Mouse (Mus musculus): Measurements from ENCODE around the gene Mrps21.
A peak's percentile ranks its signal among the peaks of the same experiment; 100 is the strongest.

Mrps21 gene

GRCm38 (mm10) chr3:95842503-95843214, 28.7 kb downstream of the Mrps21 start:
- DNase-seq = no peak

GRCm38 (mm10) chr3:95839250-95839649, 32.1 kb downstream of the Mrps21 start:
- DNase-seq = no peak

GRCm38 (mm10) chr3:95829053-95829452, 42.3 kb downstream of the Mrps21 start:
- no peak for DNase-seq

GRCm38 (mm10) chr3:95826275-95826674, 45.0 kb downstream of the Mrps21 start:
- no peak for DNase-seq

- no peak for DNase-seq
Observed at GRCm38 (mm10) chr3:95820046-95821010, 51.0 kb downstream of the Mrps21 start.

GRCm38 (mm10) chr3:95819351-95819985, 51.9 kb downstream of the Mrps21 start:
- DNase-seq = peak; percentile 99

- peak; percentile 86 for DNase-seq
Observed at GRCm38 (mm10) chr3:95818571-95819288, 52.6 kb downstream of the Mrps21 start, which contains the start of gene Rprd2. Gene Rprd2, minus strand, starts transcription at chr3:95818863.

- no peak for DNase-seq
Observed at GRCm38 (mm10) chr3:95818026-95818511, 53.2 kb downstream of the Mrps21 start.

GRCm38 (mm10) chr3:95816681-95817080, 54.6 kb downstream of the Mrps21 start:
- no peak for DNase-seq
